Mouse (Mus musculus) forebrain, embryonic 14.5 days (tissue): ENCODE measurements around the gene Prtg. TPM values are rescaled to one million over a fixed set of nuclear protein-coding genes. Genes with fewer than 3 reads are reported as not detected.

ENCODE experiments used
- ATAC-seq: fragments of 200-750 bp; cut with Nextera tagmentation; 2 replicates; pipeline ENCODE4 v1.8.0; 2017; ENCODE audit warnings: mild to moderate bottlenecking, moderate library complexity
- DNase-seq: peaks from one replicate; pipeline ENCODE4 v3.0.0-alpha.2; 2015; ENCODE audit warnings: low spot score
- H3K27ac ChIP-seq: fragments of 300-500 bp; sonication (generic); 2 replicates; pipeline ENCODE4 v1.5.1; 2014; ENCODE audit warnings: low read depth, mild to moderate bottlenecking, control low read depth, low read length, moderate library complexity
- H3K27me3 ChIP-seq: fragments of 300-500 bp; sonication (generic); replicated peaks from 2 replicates; pipeline ENCODE4 v1.6.1; 2014; ENCODE audit warnings: low read length, control low read depth, mixed read lengths; ENCODE audit not compliant: control insufficient read depth, insufficient read depth
- H3K36me3 ChIP-seq: fragments of 300-500 bp; sonication (generic); 2 replicates; pipeline ENCODE4 v1.6.1; 2014; ENCODE audit warnings: low read length, control low read depth; ENCODE audit not compliant: control insufficient read depth, insufficient read depth
- H3K4me1 ChIP-seq: fragments of 300-500 bp; sonication (generic); 2 replicates; pipeline ENCODE4 v1.6.1; 2014; ENCODE audit warnings: antibody characterized with exemption, low read length, control low read depth; ENCODE audit not compliant: control insufficient read depth, insufficient read depth
- H3K4me2 ChIP-seq: fragments of 300-500 bp; sonication (generic); 2 replicates; pipeline ENCODE4 v1.6.1; 2014; ENCODE audit warnings: mild to moderate bottlenecking, control low read depth, low read length
- H3K4me3 ChIP-seq: fragments of 300-500 bp; sonication (generic); 2 replicates; pipeline ENCODE4 v1.5.1; 2014; ENCODE audit warnings: low read depth, low read length, control low read depth
- H3K9ac ChIP-seq: fragments of 300-500 bp; sonication (generic); 2 replicates; pipeline ENCODE4 v1.6.1; 2014; ENCODE audit warnings: mild to moderate bottlenecking, low read length, control low read depth, moderate library complexity
- H3K9me3 ChIP-seq: fragments of 300-500 bp; sonication (generic); replicated peaks from 2 replicates; pipeline ENCODE4 v1.6.1; 2016; ENCODE audit warnings: low read length, control low read depth, mixed read lengths; ENCODE audit not compliant: control insufficient read depth
- WGBS: fragments of 180-500 bp; shearing (Covaris S2); extraction: QIAGEN DNeasy Blood & Tissue Kit; methylation state at CpG from one replicate; pipeline ENCODE4 v1.1.7; 2014; 5-methylcytosine and 5-hydroxymethylcytosine counted together
- polyA plus RNA-seq: library from polyadenylated mRNA; unstranded; fragments of >200 nt; fragmentation: Nextera tagmentation; extraction: Ambion mirVana; gene quantifications from 2 replicates; pipeline ENCODE4 v1.2.1, GENCODE M21; 2014

Gene Prtg
- polyA plus RNA-seq, 1 experiment from 2014 or later = 0.36 TPM

- Histone ChIP-seq H3K27me3 (no peaks in the 10 kb centered on the region), H3K9ac (no peak overlapping the region), H3K4me1 (no peaks in the 10 kb centered on the region), H3K9me3 (no peaks in the 10 kb centered on the region), H3K27ac (no peak overlapping the region), H3K4me3 (no peak overlapping the region), H3K4me2 (no peak overlapping the region), H3K36me3 (no peaks in the 10 kb centered on the region)
- ATAC-seq = no peak
- no peak for DNase-seq
- WGBS = 85% methylated on average over 15 of the region's 15 CpGs
Observed at GRCm38 (mm10) chr9:72839346-72839990, 32.8 kb downstream of the Prtg start.

GRCm38 (mm10) chr9:72844496-72844895 is 37.8 kb downstream of the Prtg start:
- Histone ChIP-seq H3K36me3 (no peaks in the 10 kb centered on the region), H3K4me1 (no peaks in the 10 kb centered on the region), H3K4me2 (no peak overlapping the region), H3K27me3 (no peaks in the 10 kb centered on the region), H3K9ac (no peak overlapping the region), H3K27ac (no peak overlapping the region), H3K9me3 (no peaks in the 10 kb centered on the region), H3K4me3 (no peak overlapping the region)
- DNase-seq (no peak), ATAC-seq (no peak)
- 95% methylated on average over 5 of the region's 5 CpGs for WGBS

- 87% methylated on average over 4 of the region's 4 CpGs for WGBS
- H3K27ac ChIP-seq = no peak overlapping the region
Observed at GRCm38 (mm10) chr9:72846160-72846559, 39.5 kb downstream of the Prtg start.

GRCm38 (mm10) chr9:72851541-72851940 is 44.9 kb downstream of the Prtg start:
- no peaks in the 10 kb centered on the region for H3K9me3 ChIP-seq
- H3K4me2 ChIP-seq = no peak overlapping the region
- ATAC-seq = no peak
- no peak overlapping the region for H3K9ac ChIP-seq
- no peak overlapping the region for H3K4me3 ChIP-seq
- no peak for DNase-seq
- H3K27ac ChIP-seq = no peak overlapping the region
- peaks cover 10% of the 10 kb centered on the region; the same call in 1 of the 2 replicates for H3K4me1 ChIP-seq
- peaks cover 12% of the 10 kb centered on the region; the same call in 1 of the 2 replicates for H3K27me3 ChIP-seq
- H3K36me3 ChIP-seq = no peaks in the 10 kb centered on the region
- 93% methylated on average over 10 of the region's 10 CpGs for WGBS

More at GRCm38 (mm10) chr9:72846160-72846559, 39.5 kb downstream of the Prtg start:
- H3K36me3 ChIP-seq = no peaks in the 10 kb centered on the region
- no peaks in the 10 kb centered on the region for H3K9me3 ChIP-seq
- DNase-seq (no peak), ATAC-seq (no peak)
- no peaks in the 10 kb centered on the region for H3K4me1 ChIP-seq
- H3K27me3 ChIP-seq = no peaks in the 10 kb centered on the region
- H3K9ac ChIP-seq = no peak overlapping the region
- H3K4me2 ChIP-seq = no peak overlapping the region
- H3K4me3 ChIP-seq = no peak overlapping the region

- ATAC-seq (no peak), DNase-seq (no peak)
- peaks cover 10% of the 10 kb centered on the region; the same call in 1 of the 2 replicates for H3K4me1 ChIP-seq
- H3K27ac ChIP-seq = no peak overlapping the region
- no peak overlapping the region for H3K9ac ChIP-seq
- peaks cover 12% of the 10 kb centered on the region; the same call in 1 of the 2 replicates for H3K27me3 ChIP-seq
- H3K4me3 ChIP-seq = no peak overlapping the region
- H3K9me3 ChIP-seq = no peaks in the 10 kb centered on the region
- no peaks in the 10 kb centered on the region for H3K36me3 ChIP-seq
- 90% methylated on average over 5 of the region's 5 CpGs for WGBS
- no peak overlapping the region for H3K4me2 ChIP-seq
Observed at GRCm38 (mm10) chr9:72851979-72852378, 45.3 kb downstream of the Prtg start.

- peaks cover 12% of the 10 kb centered on the region; the same call in 1 of the 2 replicates for H3K27me3 ChIP-seq
- ATAC-seq (peak; percentile 80), DNase-seq (peak; percentile 78)
- no peak overlapping the region for H3K27ac ChIP-seq
- H3K9me3 ChIP-seq = no peaks in the 10 kb centered on the region
- H3K9ac ChIP-seq = no peak overlapping the region
- H3K4me3 ChIP-seq = no peak overlapping the region
- H3K4me2 ChIP-seq = peak overlapping the region; percentile 14
- H3K36me3 ChIP-seq = no peaks in the 10 kb centered on the region
- H3K4me1 ChIP-seq = peaks cover 10% of the 10 kb centered on the region; the same call in 1 of the 2 replicates
- 4% methylated on average over 13 of the region's 13 CpGs for WGBS
Observed at GRCm38 (mm10) chr9:72853681-72854190, 47.1 kb downstream of the Prtg start.

GRCm38 (mm10) chr9:72856721-72857120 is 50.0 kb downstream of the Prtg start:
- no peaks in the 10 kb centered on the region for H3K9me3 ChIP-seq
- peaks cover 12% of the 10 kb centered on the region; the same call in 1 of the 2 replicates for H3K27me3 ChIP-seq
- no peak overlapping the region for H3K27ac ChIP-seq
- WGBS = 88% methylated on average over 24 of the region's 24 CpGs
- H3K36me3 ChIP-seq = no peaks in the 10 kb centered on the region
- no peak overlapping the region for H3K4me2 ChIP-seq
- ATAC-seq (no peak), DNase-seq (no peak)
- no peak overlapping the region for H3K4me3 ChIP-seq
- peaks cover 10% of the 10 kb centered on the region; the same call in 1 of the 2 replicates for H3K4me1 ChIP-seq
- no peak overlapping the region for H3K9ac ChIP-seq

GRCm38 (mm10) chr9:72860764-72861163 is 54.1 kb downstream of the Prtg start:
- Histone ChIP-seq H3K4me2 (no peak overlapping the region), H3K4me1 (no peaks in the 10 kb centered on the region), H3K27me3 (no peaks in the 10 kb centered on the region), H3K9me3 (no peaks in the 10 kb centered on the region), H3K4me3 (no peak overlapping the region), H3K9ac (no peak overlapping the region), H3K27ac (no peak overlapping the region), H3K36me3 (no peaks in the 10 kb centered on the region)
- WGBS = 86% methylated on average over 5 of the region's 5 CpGs
- ATAC-seq (no peak), DNase-seq (peak; percentile 51)

GRCm38 (mm10) chr9:72861235-72861634 is 54.6 kb downstream of the Prtg start:
- H3K9me3 ChIP-seq = no peaks in the 10 kb centered on the region
- H3K36me3 ChIP-seq = no peaks in the 10 kb centered on the region
- no peak overlapping the region for H3K27ac ChIP-seq
- ATAC-seq (no peak), DNase-seq (no peak)
- H3K4me3 ChIP-seq = no peak overlapping the region
- H3K9ac ChIP-seq = no peak overlapping the region
- 85% methylated on average over 10 of the region's 10 CpGs for WGBS
- no peaks in the 10 kb centered on the region for H3K27me3 ChIP-seq
- no peak overlapping the region for H3K4me2 ChIP-seq
- H3K4me1 ChIP-seq = no peaks in the 10 kb centered on the region
